ENCODE assay signal across 8 mouse cellular contexts in the genomic region with DNA sequence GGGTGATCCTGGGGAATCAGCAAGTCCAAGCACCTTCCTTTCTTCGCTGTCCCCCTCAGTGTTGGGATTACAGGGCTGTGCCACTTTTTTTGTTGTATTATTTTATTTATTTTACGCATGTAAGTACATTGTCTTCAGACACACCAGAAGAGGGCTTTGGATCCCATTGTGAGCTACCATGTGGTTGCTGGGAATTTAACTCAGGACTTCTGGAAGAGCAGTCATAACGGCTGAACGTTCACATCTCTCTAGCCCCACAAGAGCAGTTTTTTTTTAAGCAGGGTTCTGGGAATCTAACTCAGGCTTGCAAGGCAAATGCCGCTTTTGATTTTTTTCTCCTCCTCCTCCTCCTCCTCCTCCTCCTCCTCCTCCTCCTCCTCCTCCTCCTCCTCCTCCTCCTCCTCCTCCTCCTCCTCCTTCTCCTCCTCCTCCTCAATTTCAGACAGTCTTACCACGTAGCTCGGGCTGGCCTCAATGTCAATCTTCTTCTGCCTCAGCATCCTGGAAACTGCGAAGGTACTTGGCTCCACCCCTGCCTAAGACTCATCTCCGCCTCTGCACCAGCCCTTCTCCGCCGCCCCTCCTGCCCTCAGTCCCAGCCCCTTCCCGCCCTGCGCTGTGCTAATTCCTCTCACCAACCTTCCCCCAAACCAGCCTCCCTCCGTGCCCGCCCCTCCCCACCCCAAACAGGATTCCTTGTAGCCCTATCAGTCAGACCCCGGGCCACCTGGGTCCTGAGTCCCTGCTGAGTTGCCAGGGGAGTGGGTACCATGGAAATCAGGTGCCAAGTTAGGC. TPM values are rescaled to one million over a fixed set of nuclear protein-coding genes. Genes with fewer than 3 reads are reported as not detected.
DNase-seq lines count a peak whose midpoint lies in the region; TF ChIP-seq lines count a peak whose summit lies in the region.

No protein-coding gene starts in this region.

- H3K4me1 ChIP-seq in brown adipose tissue, adult 24 weeks (ENCODE audit: control insufficient read depth, insufficient read depth, insufficient read length, low read length), result no peaks in the 10 kb centered on the region
- peaks cover 37% of the 10 kb centered on the region for H3K4me1 ChIP-seq in hindbrain, embryonic 10.5 days (replicated peaks)
- peaks cover 50% of the 10 kb centered on the region for H3K4me1 ChIP-seq in megakaryocyte, embryonic 14.5 days

- no peaks in the 10 kb centered on the region for H3K36me3 ChIP-seq in hindbrain, embryonic 10.5 days
- no peaks in the 10 kb centered on the region for H3K36me3 ChIP-seq in megakaryocyte, embryonic 14.5 days (replicated peaks; ENCODE audit: low read length)

- H3K27me3 ChIP-seq in hindbrain, embryonic 10.5 days (ENCODE audit: insufficient read depth, poor library complexity, severe bottlenecking), result peaks cover 60% of the 10 kb centered on the region
- H3K27me3 ChIP-seq in megakaryocyte, embryonic 14.5 days (replicated peaks), result peaks cover 64% of the 10 kb centered on the region

- peak overlapping the region; percentile 89 for H3K27ac ChIP-seq in left cerebral cortex, adult 2 months
- no peak overlapping the region for H3K27ac ChIP-seq in brown adipose tissue, adult 24 weeks (replicated peaks; ENCODE audit: low read depth, low read length)
- H3K27ac ChIP-seq in hindbrain, embryonic 10.5 days, result peak overlapping the region; percentile 75

- H3K9me3 ChIP-seq in hindbrain, embryonic 10.5 days, result no peaks in the 10 kb centered on the region
- H3K9me3 ChIP-seq in megakaryocyte, embryonic 14.5 days, result no peaks in the 10 kb centered on the region

- intact Hi-C loops in left cerebral cortex, adult 2 months (cut with DNase I), result no loop called here

- TF ChIP-seq CTCF in left cerebral cortex, adult 2 months (IDR thresholded peaks at IDR 0.05), result no peak

- peak in 1 of 2 experiments; percentile 23 for DNase-seq in left cerebral cortex, adult 2 months (ENCODE audit: extremely low spot score in 1 of 2, low spot score in 2 of 2)
- no peak for DNase-seq in left cerebral cortex, adult 18-20 months (ENCODE audit: low spot score in 2 of 2)
- peak; percentile 19 for DNase-seq in hindbrain, embryonic 10.5 days (ENCODE audit: low spot score)
- peak; percentile 60 to 76 for DNase-seq in thymus, postnatal 36 days
- DNase-seq in frontal cortex, postnatal 36 days (ENCODE audit: low spot score in 2 of 2), result no peak
- DNase-seq in right cerebral cortex, postnatal 4 days, result no peak

- peak overlapping the region; percentile 33 for H3K4me3 ChIP-seq in left cerebral cortex, adult 2 months
- peak overlapping the region; percentile 50 for H3K4me3 ChIP-seq in brown adipose tissue, adult 24 weeks (ENCODE audit: insufficient read depth, low read depth, low read length)
- peak overlapping the region; percentile 50 for H3K4me3 ChIP-seq in hindbrain, embryonic 10.5 days
- H3K4me3 ChIP-seq in megakaryocyte, embryonic 14.5 days (replicated peaks), result peak overlapping the region; percentile 85

- WGBS in hindbrain, embryonic 10.5 days, result 4% methylated on average over 16 of the region's 16 CpGs

RNA-seq across cellular contexts. Expression of gene Fcho1, which starts 3.5 kb away (rescaled TPM):
- total RNA-seq in left cerebral cortex, adult 2 months (2021), result 100 to 1,000 TPM; 184 TPM
- total RNA-seq in left cerebral cortex, adult 18-20 months (2021), result 100 to 1,000 TPM; 155 to 167 TPM
- not detected in 2 replicates for polyA plus RNA-seq in brown adipose tissue, adult 24 weeks (2012; ENCODE audit: insufficient read depth, insufficient read length, missing spikeins)
- polyA plus RNA-seq in hindbrain, embryonic 10.5 days (2016; fragmentation: Nextera tagmentation; extraction: Ambion mirVana), result 16.7 and 26.9 TPM in 2 replicates
- polyA plus RNA-seq in megakaryocyte, embryonic 14.5 days (2012; ENCODE audit: insufficient read depth, low replicate concordance), result 48.6 and 69.2 TPM in 2 replicates

RNA-seq across cellular contexts. Expression of gene B3gnt3, which starts 27.4 kb away (rescaled TPM):
- total RNA-seq in left cerebral cortex, adult 2 months (2021), result under 1 TPM; 0.68 to 0.79 TPM
- total RNA-seq in left cerebral cortex, adult 18-20 months (2021), result 1 to 10 TPM in 1 of 2 experiments, under 1 TPM in 1; 0.82 to 1.1 TPM
- polyA plus RNA-seq in brown adipose tissue, adult 24 weeks (2012; ENCODE audit: insufficient read depth, insufficient read length, missing spikeins), result 1.5 and 2.8 TPM in 2 replicates
- polyA plus RNA-seq in hindbrain, embryonic 10.5 days (2016; fragmentation: Nextera tagmentation; extraction: Ambion mirVana), result 0.64 and 1.0 TPM in 2 replicates
- 0.77 TPM in 1 of 2 replicates, not detected in the other for polyA plus RNA-seq in megakaryocyte, embryonic 14.5 days (2012; ENCODE audit: insufficient read depth, low replicate concordance)

RNA-seq across cellular contexts. Expression of gene Insl3, which starts 40.0 kb away (rescaled TPM):
- total RNA-seq in left cerebral cortex, adult 2 months (2021), result 1 to 10 TPM; 1.2 to 4.7 TPM
- total RNA-seq in left cerebral cortex, adult 18-20 months (2021), result under 1 TPM in 1 of 2 experiments, not detected in 1; 0.63 TPM
- 2.5 and 5.9 TPM in 2 replicates for polyA plus RNA-seq in brown adipose tissue, adult 24 weeks (2012; ENCODE audit: insufficient read depth, insufficient read length, missing spikeins)
- 0.37 and 0.58 TPM in 2 replicates for polyA plus RNA-seq in hindbrain, embryonic 10.5 days (2016; fragmentation: Nextera tagmentation; extraction: Ambion mirVana)
- 241 and 376 TPM in 2 replicates for polyA plus RNA-seq in megakaryocyte, embryonic 14.5 days (2012; ENCODE audit: insufficient read depth, low replicate concordance)

RNA-seq across cellular contexts. Expression of gene Jak3, which starts 52.9 kb away (rescaled TPM):
- total RNA-seq in left cerebral cortex, adult 2 months (2021), result 1 to 10 TPM; 5.5 to 5.8 TPM
- 1 to 10 TPM; 4.8 to 5.0 TPM for total RNA-seq in left cerebral cortex, adult 18-20 months (2021)
- polyA plus RNA-seq in brown adipose tissue, adult 24 weeks (2012; ENCODE audit: insufficient read depth, insufficient read length, missing spikeins), result 13.9 and 14.6 TPM in 2 replicates
- 3.2 and 3.6 TPM in 2 replicates for polyA plus RNA-seq in hindbrain, embryonic 10.5 days (2016; fragmentation: Nextera tagmentation; extraction: Ambion mirVana)
- 209 and 434 TPM in 2 replicates for polyA plus RNA-seq in megakaryocyte, embryonic 14.5 days (2012; ENCODE audit: insufficient read depth, low replicate concordance)

RNA-seq across cellular contexts. Expression of gene Unc13a, which starts 57.5 kb away (rescaled TPM):
- 100 to 1,000 TPM; 313 to 351 TPM for total RNA-seq in left cerebral cortex, adult 2 months (2021)
- total RNA-seq in left cerebral cortex, adult 18-20 months (2021), result 100 to 1,000 TPM; 267 to 296 TPM
- 0.32 and 1.6 TPM in 2 replicates for polyA plus RNA-seq in brown adipose tissue, adult 24 weeks (2012; ENCODE audit: insufficient read depth, insufficient read length, missing spikeins)
- polyA plus RNA-seq in hindbrain, embryonic 10.5 days (2016; fragmentation: Nextera tagmentation; extraction: Ambion mirVana), result 4.4 and 8.4 TPM in 2 replicates
- 8.9 and 10.8 TPM in 2 replicates for polyA plus RNA-seq in megakaryocyte, embryonic 14.5 days (2012; ENCODE audit: insufficient read depth, low replicate concordance)

Comparison
In these comparisons a context has a peak if more than half of its experiments do, and no peak if none do; other contexts are left out.
1. DNase-seq: peak in hindbrain, embryonic 10.5 days (single experiment) and thymus, postnatal 36 days (2 of 2); none in left cerebral cortex, adult 18-20 months (0 of 2), frontal cortex, postnatal 36 days (0 of 2) and right cerebral cortex, postnatal 4 days (single experiment).
2. H3K4me3 ChIP-seq: peak in every context shown above with its lines; median percentile 85 in megakaryocyte, embryonic 14.5 days; 50 in brown adipose tissue, adult 24 weeks; 50 in hindbrain, embryonic 10.5 days; 33 in left cerebral cortex, adult 2 months.
3. RNA of gene Insl3, which starts 40.0 kb away (polyA plus RNA-seq): 241 to 376 TPM in megakaryocyte, embryonic 14.5 days; 2.5 to 5.9 TPM in brown adipose tissue, adult 24 weeks and 0.37 to 0.58 TPM in hindbrain, embryonic 10.5 days; every median in the first group is over 10 times any median in the second.